Mouse (Mus musculus): Measurements from ENCODE around the gene Fam20a.

The Fam20a gene

DNA sequence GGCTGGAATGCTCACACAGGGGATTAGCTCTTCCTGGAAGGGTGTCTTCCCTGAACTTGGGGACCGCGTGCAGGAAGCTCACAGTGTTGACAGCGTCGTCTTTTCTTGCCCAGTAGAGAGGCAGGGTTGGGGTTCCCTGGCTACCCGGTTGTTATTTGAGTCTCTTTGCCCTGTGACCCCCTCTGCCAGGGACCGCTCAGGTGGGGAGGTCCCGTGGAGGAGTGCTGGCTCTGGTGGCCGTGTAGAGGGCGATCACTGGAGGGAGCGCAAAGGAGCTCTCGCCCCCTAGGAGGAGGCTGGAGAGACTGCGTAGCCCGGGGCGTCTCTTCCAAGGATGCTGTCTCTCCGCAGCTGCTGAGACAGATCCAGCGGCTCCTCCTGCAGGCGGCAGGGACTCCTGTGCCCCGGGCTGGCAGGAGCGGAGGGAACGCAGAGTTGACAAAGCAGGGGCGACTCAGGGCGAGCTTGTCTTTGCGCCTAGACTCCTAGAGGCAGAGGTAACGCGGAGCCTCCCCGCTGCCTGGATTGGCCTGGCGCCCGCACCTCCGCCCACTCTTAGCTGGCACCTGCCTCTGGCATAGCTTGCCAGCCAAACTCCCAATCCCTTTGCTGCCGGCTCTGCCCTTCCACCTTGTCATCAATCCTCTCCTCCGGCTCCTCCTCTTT lies at the start of gene Fam20a:
Gene Fam20a, minus strand, starts transcription at position 499 of the 666 bp plus-strand sequence.
- DNase-seq (ENCODE audit: low read depth): no peak

DNA sequence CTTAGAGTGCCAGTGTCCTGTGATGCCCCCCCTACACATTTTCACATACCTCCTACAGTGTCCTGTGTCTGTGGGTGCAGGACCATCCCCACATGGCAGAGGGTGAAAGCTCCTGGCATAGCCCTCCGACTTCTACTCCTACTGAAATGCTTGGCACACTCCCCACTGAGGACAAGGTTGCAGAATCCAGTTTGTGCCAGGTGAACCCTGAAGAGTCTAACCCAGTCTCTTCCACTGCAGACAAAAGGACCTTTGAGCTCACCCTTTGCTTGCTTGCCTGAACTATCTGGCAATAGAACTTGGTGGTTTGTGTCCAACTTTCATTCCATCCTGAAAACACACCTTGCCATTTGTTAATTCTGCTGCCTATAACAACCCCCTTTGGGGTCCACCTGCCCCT lies 49.3 kb upstream of the Fam20a start:
- no peak for DNase-seq (ENCODE audit: low read depth)

DNA sequence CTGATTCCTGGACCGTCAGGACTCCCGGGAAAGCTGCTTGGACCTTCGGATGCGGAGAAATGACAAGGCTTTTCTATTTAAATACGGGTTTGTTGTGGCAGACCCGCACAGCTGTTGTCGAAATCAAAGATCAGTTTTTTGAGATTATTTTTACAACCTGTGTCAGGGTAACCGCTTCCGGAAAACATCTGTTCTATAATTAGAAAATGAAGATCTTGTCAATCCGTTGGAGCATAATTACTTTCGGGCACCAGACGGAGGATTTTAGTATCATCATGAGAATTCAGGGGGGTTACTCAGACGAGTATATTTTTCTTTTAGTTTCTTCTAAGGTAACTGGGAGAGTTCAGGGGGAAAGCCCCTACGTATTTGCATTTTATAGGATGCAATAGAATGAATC lies 48.1 kb upstream of the Fam20a start:
- no peak for DNase-seq (ENCODE audit: low read depth)

DNA sequence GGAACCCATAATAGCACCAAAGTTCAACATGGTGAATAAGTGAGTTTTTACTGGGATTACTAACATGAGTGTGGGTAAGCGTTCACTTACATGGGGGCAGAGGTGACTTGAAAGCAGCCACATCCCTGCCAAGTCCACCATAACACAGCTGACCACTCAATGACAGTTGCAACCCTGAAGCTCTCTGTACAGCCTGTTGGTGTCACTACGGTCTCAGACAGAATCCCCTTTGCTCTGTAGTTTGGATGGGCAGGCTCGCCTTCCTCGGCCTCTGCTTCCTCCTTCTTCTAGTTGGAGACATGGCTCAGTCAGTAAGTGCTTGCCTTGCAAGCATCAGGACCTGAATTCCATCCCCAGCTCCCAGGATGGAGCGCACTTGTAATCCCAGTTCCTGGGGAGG lies 47.0 kb upstream of the Fam20a start:
- DNase-seq (ENCODE audit: low read depth): no peak

DNA sequence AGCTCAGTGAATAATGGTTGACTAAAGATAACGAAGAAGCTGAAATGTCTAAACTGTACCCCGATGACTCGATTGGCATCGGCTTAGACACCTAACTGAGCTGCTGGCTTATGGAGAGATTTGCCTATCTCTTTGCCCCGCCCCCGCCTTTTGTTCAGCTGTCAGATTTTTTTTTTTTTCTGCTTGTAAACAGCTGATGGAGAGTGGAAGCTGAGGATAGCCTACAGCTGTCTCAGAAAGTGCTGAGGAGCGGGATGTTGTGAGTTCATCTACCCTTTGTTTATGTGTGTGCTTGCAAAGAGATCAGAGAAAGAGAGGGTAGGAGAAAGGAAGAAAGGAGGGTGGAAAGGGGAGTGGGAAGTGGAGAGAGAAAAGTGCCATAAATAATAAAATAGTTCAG lies 38.0 kb upstream of the Fam20a start:
- no peak for DNase-seq (ENCODE audit: low read depth)

DNA sequence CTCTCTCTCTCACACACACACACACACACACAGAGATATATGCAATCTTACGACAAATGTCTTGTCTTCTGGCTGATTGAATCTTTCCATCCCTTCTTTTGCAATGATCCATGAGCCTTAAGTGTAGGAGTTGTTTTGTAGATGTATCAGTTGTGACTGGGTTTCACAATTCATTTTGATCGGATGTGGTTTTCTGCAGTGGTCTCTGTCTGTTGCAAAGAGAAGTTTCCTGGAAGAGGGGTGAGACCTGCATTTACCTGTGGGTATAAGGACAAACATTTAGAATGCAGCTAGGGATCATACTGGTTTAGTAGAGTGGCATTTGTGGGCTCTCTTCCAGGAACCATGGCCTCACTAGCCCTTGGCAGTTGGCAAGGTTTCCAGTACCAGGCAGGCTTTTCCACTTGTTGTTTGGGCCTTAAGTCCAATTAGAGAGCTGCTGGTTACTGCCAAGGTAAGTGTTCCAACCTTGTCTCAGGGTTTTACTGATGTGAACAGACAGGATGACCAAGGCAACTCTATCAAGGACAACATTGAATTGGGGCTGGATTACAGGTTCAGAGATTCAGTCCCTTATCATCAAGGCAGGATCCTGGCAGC lies 36.6 kb upstream of the Fam20a start:
- no peak for DNase-seq (ENCODE audit: low read depth)

DNA sequence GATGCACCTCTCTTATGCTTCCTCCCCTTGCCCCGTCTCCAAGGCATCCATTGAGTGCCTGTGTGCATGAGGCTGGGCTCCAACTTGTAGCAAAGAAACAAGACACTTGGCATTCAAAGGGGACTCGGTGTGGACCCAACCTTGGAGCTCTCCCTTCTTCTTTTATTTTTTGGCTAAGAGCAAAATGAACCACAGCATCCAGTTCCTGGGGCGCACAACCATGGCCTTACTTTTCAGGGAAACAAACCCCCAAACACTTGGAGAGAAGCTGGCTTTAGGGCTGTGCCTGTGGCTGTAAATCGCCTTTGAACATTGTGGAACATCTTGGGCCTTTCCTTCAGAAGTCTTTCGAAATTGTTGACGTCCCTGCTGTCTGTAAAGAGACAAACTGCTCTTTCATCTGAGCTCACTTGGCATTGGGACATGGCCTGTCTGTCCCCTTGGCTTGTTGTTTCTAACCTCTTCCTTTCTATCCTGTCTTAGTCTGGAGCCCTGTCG lies 32.1 kb upstream of the Fam20a start:
- no peak for DNase-seq (ENCODE audit: low read depth)

DNA sequence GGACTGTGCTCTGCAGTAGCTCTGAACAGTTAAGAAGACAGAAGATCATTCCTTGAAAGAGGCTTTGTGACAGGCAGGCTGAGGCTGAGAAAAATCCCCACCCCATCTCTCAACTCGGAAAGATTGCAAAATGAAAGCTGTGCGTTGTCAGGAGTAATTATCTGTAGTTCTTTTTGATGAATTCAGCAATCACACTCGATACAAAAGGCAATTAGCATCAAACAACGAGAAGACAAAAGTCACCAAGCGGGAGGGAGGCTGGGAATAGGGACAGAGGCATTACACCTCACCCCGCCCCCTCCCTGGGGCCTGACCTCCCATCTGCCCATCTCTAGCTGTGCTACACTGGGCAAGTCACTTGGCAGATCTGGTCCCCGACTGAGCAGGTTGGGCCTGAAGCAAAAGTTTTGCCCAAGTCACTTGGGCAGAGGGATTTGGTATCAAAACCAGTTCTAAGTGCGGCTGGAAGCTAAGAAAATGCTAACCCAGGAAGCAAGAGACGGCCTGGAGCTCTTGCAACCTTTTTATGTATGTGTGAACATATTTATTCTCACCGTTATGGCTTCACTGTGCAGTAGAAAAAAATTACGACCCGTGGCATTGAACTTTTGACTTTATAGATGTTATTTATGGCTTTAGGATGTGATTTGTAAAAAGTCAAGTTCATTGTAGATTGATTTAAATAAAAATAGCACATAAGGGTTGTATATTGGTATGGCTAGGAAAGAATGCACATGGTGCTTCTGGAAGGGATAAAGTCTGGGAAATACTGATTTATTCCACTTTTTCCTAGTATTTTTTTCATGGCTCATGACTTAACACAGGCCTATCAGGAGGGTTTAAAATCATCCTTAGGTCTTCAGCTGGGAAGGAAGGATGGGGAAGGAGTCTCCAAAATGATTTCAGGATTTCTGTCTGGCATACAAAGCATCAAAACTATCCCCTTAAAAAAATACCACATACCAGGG lies 29.8 kb upstream of the Fam20a start:
- DNase-seq (ENCODE audit: low read depth): no peak

DNA sequence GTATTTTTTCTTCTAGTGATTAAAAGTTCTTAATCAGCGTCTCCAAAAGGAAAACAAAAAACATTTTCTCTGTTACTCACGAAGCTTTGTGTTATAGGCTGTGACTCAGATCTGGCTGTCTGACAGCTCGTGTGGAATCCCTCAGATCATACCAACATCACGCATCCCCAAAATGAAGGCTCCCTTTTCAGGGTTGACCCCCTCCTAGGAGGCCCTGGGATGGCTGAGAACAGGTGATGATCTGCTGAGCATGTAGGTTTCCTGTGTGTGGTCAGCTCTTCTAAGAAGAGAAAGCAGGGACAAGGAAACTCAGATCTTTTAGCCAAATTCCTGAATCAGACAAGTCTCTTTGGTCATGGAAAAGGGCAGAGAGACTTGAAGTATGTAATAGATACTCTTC lies 23.1 kb upstream of the Fam20a start:
- no peak for DNase-seq (ENCODE audit: low read depth)

DNA sequence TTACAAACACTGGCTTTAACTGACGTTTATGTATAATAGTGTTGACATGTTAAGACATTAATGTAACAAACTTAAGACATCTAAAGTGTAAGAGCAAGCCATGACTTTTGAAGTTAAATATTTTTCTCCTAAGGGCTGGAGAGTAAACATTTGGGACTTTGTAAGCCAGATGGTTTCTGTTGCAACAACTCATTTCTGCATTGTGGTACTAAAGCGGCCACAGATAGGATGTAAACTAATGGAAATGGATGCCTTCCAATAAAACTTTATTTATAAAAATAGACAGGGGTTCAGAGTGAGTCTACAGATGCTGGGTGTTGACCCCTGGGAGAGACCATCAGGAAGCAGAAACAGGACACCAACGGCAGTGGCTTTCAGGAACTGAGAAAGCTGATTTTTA lies 15.9 kb upstream of the Fam20a start:
- no peak for DNase-seq (ENCODE audit: low read depth)

DNA sequence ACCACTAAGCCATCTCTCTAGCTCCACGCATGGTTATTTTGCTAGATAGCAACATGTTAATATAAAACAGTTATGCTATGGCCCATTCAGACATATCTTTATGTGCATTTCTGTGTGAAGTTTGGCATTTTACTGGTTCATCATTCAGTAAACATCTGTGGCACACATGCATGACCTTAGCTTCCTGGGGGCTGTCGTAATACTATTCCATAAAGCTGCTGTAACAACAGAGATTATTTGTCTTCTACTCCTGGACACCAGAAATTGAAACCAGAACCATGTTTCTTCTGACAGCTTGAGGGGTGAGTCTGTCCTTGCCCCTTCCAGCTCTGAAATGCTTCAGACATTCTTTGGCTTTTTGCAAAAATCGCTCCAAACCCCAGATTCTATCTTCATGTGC lies 14.3 kb upstream of the Fam20a start:
- no peak for DNase-seq (ENCODE audit: low read depth)

DNA sequence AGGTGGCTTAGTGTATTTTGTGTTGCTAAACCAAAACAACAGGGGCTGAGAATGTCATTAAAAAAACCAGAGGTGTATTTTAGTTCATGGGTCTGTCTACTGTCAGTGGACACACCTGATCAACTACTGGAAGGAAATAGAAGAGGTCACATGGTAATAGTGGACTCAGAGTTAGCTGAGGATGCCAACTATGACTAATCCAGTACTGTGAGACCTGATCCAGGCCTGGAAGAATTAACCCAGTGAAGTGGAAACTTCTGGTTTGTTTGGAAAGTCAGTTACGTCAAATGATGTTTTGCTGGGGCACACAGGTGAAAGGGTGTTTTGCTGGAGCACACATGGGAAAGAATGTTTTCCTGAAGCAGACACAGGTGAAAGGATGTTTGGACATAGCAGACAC lies 12.3 kb upstream of the Fam20a start:
- DNase-seq (ENCODE audit: low read depth): no peak

DNA sequence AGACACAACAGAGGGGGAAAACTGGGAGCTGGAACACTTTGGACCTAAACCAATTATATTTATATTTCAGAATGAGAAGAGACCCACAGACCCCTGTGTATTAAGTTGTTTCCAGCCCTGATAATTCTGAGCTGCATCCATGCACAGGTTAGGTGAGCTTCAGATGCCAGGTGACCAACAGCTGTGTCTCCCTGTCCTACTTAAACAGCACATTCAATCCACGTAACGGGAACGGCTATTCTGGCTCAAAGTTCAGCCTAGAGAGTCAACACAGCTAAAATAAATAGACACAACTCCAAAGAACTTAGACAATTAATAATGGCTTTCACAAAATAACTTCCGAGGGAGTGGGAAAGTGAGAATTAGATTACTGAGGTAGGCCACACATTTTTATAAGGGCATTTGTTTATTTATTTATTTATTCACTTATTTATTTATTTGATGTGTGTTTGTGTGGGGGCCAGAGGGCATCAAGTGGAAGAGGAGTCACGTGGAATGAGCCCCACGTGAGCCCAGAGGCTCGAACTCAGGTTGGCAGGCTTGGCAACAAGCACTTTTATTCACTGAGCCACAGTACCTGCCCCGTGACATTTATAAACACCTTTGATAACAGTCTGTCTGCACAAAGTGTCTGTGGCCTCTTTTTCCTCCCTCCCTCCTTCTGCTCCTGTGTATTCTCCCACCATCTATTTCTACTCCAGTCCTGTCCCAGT lies 10.8 kb upstream of the Fam20a start:
- no peak for DNase-seq (ENCODE audit: low read depth)

DNA sequence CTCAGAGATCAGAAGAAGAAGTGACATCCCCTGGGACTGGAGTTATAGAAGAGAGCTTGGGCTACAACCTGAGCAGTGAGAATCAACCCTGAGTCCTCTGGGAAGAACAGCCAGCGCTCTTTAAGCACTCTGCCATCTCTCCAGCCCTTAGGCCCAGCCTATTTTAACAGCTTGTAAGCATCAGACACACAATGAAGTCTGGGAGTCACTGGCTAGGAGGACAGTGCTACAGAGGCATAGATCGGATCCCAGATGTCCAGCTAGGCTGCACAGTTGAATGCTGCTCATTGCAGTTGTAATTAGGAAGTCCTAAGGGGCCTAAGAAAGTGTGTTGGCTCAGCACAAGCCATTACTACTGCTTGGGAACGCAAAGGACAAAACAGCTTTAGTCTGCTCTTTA lies 6.3 kb upstream of the Fam20a start:
- no peak for DNase-seq (ENCODE audit: low read depth)

DNA sequence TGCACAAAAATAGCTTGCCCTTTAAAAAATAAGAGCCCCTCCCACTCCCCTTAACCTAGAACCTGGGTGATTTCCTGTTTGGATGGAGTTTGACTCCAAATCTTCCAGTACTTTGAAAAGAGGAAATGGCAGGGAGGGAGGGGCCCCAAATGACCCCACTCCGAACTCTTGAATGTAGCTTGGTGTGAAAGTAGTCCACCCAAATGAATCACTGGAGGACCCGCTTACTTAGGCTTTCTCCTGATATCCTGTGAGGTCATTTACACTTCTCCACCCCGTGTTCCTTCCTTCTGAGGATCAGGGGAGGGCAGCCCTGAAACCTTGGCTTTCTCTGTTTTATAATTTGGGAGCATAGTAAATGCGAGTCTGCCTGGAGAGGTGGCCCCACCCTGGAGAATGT lies 632 bp upstream of the Fam20a start:
- DNase-seq (ENCODE audit: low read depth): no peak

DNA sequence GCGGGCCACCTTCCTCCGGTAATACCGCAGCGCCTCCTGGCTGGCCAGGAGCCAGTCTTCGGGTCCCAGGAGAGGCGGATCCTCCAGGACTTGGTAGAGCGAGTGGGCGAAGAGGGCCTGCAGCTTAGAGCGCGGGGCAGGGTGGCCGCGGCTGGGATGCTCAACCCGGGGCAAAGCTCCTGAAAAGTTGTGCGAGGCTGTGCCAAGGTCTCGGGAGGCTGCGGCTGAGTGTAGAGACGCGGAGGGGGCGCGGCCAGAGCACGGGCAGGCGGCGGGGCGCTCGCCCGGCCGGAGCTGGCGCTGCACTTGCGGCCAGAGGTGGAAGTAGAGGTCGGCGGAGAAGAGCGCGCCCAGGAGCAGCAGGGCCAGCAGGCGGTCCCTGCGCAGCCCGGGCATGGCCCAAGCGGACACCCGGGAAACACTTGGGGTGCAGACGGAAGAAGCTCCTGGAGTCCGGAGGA lies 729 bp downstream of the Fam20a start:
- DNase-seq (ENCODE audit: low read depth): no peak

DNA sequence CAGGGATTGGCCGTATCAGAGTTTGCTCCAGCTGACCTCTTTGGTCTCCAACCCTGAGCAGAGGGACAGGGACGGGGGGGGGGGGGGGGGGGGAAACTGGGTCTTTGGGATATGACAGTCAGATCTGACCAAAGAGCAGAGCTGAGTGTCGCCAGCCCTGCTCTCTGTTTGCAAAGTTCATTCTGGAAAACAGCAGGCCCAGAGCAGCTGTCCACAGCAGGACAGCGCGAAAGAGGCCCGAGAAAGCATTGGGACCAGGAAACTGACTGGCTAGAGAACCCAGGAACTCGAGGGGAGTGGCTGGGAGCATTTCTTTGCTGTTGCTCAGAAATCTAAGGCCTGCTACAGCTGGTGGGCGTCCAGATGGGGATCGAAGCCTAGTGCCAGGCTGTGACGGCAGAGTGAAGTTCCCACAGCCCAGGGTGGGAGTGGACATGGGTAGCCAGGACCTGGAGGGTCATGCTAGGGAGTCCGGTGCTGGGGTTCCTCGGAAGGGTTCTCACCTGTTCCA lies 1.2 kb downstream of the Fam20a start:
- no peak for DNase-seq (ENCODE audit: low read depth)

DNA sequence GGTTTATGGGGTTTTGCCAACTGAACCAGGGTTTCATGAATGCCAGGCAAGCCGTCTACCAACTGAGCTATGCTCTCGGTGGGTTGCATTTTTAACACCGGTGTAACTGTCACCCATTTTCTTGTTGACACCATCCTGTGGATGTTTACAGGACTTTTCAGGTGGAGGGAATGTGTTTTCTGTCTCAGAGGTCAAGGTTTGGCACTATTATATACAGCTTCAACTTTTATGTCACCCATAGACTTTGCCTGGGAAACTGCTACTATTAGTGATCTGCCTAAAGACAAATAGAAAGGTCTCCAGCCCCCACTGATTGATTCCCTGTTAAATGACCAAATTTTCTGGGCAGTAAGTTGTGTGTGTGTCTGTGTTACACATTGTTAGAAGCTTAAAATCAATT lies 2.7 kb downstream of the Fam20a start:
- no peak for DNase-seq (ENCODE audit: low read depth)

DNA sequence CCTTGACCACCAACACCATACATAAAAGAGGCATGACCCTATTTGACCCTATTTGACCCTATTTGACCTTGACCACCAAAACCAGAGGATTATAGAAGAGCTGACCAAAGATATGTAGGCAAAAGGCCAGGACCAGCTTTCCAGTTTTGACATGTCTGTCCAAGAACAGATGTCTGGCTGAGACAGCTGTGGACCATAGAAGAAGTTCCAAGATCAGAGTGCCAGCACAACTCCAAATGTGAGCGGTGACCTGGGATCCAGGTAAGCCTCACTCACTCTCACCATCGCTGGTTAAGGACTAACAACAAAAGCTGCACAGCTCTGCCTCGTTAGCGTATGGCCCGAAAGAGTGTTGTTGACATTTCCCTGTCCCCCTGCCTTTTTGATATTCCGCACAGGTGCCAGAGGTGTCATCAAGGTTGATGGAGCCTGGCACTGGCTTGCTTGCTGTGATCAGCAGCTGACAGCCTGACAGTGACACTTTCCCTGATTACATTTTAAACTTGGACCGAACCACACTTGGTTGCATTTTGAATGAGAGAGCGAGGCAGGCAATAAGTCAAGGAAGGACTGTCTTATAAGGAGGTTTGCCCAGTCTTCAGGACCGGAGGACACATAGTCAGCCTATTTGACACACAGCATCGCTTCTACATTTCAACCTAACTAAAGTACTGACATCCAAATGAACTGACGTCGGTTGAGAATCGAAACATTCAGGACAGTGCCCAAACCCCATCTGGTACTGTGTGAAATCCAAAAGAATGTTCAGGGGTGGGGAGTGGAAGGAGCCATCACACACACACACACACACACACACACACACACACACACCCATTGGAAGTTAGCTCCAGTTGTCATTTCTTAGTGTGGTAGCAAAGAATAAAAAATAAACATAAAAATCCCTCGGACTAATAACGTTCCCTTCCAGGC lies 3.8 kb downstream of the Fam20a start:
- no peak for DNase-seq (ENCODE audit: low read depth)

DNA sequence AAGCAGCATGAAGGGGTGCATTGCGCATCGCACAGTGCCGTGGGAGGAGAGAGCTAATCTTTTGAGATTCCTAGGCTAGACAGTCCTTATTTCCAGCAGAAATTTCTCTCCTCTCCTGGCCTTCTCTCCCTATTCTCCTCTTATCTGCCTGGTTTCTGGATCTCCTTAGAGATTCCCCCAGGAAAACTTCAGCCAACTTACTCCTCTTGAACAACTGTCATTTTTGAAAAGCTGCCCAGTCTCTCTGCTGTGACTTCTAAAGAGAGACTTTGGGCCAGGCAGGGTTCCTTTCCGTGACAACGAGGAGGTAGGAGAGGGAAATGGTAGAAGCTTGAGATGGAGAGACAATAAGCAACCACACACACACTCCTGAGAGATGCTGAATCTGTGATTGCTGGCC lies 4.6 kb downstream of the Fam20a start:
- DNase-seq (ENCODE audit: low read depth): no peak

DNA sequence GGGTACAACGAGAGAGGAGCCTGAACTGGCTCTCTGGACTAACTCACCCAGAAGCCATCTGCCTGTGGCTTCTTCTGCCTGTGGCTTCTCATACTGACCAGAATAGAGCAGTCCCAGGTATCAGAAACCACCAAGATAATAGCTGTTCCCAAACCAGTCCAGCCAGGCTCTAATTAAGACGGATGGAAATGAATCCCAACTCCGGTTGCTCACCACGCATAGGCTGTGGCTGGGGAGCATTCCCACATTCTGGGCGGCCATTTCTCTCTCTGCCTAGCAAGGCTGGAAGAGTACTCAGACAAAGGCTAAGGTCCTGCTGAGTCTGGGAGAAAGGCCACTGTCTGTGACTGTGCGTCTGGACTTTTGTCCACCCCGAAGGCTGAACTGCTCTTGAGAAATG lies 5.1 kb downstream of the Fam20a start:
- DNase-seq (ENCODE audit: low read depth): no peak

Data from fibroblast of lung, adult 2 months (primary cell).